Mouse (Mus musculus) adrenal gland, postnatal 14 days (tissue): ENCODE results near the gene S100a16. TPM values are rescaled to one million over a fixed set of nuclear protein-coding genes. Genes with fewer than 3 reads are reported as not detected.

Source experiments
- DNase-seq: peaks from one replicate; pipeline ENCODE4 v3.0.0; 2021; ENCODE audit warnings: mixed read lengths
- total RNA-seq: library from RNA; stranded (reverse); gene quantifications from 2 replicates; pipeline ENCODE4 v1.2.3, GENCODE M21; 2021

The S100a16 gene
- total RNA-seq, 1 experiment from 2014 or later: 63.6 TPM

DNA sequence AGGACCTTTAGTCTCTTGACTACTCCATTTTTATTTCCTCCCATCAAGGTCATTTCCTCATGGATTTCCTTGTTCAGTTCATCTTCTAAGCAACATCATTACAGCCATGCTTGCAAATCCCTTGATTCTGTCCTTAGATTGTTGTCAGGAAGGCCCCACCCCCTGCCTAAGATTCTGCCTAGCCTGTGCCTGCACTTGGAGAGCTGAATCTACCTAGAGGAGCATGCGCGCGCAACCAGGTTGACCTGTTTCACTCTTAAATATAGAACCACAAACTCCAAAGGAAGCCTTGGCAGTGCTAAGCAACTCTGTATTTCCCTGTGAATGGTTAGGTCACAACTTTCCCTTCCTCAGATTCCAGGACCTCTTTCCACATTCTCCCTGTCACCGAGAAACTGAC is 19.3 kb upstream of the S100a16 start:
- DNase-seq: no peak

DNA sequence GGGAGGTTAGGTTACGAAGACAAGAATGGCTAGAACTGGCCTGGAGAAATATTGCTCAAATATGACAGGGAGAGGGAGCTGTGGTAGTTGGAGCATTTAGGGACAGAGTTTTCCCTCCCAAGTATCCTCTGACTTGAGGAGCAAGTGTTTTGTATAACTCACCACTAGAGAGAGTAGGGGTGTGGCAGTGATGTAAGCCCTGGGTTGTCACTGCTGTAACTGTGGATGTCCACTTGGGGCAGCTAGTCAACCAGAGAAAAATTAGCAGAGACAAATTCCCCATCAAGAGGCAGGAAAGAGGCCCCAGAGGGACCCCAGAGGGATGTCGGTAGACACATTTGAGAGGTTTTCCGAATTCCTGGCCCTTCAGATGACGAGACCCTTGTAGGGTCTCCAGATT is 11.6 kb upstream of the S100a16 start:
- peak; percentile 65 for DNase-seq

DNA sequence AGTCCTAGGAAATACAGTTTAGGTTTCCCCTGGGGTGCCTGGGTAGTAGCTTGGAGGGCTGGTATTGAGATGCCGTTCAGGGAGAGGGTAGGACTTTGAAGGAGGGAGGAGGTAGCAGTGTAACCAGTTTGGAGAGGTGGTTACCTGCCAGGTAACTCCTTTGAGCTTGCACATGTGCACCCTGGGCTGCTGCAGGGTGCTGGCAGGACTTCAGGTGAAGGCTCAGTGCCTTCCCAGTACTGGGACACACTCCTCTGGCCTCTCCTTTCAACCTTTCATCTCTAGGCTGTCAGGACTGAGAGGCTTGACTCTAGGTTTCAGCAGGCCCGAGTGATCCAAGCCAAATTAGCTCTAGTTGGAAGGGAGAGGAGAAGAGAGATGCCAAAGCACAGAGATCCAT is 11.0 kb upstream of the S100a16 start:
- no peak for DNase-seq

DNA sequence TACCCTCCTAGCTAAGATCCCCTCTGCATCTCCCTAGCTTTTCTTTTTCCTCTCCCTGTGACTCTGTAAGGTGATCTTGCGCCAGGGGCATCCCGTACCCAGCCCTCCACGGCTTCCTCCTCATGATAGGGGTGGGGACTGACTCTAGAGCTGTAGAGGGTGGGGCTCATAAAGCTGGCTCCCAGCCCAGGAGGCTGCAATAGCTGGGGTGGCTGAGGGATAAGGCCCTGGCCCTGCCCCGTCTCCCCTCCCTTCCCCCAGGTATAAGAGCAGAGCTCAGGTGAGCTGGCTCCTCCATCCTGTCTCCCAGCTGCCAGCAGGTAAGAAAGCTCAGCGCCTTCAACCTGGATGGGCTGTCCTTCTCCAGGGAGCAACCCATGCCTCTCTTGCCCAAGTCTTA is 10.5 kb upstream of the S100a16 start, which contains the start of gene S100a14:
Gene S100a14, plus strand, starts transcription at position 277 of the 400 bp plus-strand sequence.
- DNase-seq: no peak

DNA sequence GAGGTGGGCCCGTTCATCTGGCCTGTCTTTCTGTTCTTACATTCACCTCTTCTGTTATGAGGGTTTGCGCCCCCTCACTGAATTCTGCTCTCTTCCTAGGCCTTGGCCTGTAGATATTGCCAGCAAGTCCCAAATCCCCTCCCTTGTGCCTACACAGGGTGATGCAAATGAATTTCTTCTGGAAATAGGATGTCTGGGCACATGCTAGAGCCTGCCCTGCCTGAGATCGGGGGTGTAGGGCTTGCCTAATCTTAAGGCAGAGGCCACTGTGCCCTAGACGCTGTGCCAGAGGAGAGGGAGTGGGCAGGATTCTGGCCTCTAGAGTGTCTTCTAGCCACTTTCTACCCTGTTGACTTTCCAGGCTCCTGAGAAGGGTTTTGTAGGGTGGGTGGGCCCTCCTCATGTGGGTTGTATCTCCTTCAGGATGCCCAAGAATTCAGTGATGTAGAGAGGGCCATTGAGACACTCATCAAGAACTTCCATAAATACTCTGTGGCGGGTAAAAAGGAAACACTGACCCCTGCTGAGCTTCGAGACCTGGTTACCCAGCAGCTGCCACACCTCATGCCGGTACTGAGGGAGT is 9.7 kb upstream of the S100a16 start:
- DNase-seq: no peak

DNA sequence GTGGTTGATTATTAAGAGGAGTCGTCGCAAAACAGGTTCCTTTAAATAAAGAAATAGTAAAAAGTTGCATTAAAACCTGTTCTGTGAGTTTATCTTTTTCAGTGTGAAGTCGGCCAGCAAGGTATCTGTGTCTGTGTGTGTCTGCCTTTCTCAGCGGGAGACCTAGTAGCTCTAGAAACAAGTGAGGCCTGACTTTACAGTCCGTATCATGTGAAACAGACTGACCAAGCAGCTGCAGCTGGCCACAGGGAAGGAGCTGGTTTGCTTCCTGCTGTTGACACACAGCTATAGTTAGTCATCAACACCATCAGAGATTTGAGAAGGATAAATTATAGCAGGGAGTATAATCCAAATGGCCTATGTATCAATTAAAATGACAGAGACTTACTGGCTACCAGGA is 5.3 kb upstream of the S100a16 start:
- DNase-seq: no peak

DNA sequence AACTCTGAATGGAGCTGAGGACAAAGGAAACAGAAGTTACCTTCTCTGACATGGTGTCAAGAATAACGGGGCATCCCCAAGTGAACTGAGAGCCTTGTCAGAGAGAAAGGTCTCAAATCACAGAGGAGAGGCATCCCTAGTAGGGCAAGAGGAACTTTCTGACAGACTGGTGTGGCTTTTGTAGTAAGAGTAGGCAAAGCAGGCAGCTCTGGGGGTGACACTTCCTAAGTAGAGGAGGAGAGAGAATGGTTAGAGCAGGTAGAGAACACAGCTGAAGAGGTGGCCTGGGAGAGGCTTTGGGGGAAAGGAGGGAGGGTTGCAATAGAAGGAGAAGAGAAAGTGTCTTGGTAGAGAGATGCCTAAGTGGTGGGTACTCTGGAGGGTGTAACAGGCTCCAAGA is 1.6 kb upstream of the S100a16 start:
- DNase-seq: no peak

DNA sequence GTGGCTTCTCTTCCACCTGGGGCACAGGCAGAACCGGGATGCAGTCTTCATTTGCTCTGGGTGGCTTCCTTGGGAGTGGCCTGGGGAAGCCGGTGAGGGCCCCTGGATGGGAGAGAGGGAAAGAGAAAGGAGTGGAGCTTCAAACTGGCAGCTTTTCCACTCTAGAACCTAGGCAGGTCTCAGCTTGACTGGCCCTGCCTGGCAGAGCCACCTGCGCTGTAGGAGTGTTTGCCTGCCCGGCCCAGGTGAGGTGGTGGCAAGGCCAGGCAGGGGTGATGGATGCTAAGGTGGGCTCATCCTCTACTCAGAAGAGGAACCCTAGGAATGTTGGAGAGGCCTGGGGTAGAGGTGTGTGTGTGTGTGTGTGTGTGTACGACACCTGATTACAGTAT is 847 bp downstream of the S100a16 start:
- no peak for DNase-seq

DNA sequence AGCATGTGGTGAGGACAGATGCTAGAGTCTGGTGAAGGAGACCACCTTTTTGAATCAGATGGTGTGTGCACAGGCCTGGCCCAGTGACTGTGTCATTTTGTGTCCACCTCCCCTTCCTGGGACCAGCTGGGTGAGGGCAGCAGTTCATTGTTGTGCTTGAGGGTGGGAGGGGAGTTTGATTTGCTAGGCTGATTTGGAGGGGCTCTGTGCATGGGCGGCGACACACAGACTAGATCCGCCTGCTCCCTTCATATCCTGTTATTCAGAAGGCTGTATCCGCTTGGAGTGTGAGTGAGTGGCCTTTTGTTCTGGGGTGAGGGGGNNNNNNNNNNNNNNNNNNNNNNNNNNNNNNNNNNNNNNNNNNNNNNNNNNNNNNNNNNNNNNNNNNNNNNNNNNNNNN is 3.9 kb downstream of the S100a16 start:
- DNase-seq: peak; percentile 48

DNA sequence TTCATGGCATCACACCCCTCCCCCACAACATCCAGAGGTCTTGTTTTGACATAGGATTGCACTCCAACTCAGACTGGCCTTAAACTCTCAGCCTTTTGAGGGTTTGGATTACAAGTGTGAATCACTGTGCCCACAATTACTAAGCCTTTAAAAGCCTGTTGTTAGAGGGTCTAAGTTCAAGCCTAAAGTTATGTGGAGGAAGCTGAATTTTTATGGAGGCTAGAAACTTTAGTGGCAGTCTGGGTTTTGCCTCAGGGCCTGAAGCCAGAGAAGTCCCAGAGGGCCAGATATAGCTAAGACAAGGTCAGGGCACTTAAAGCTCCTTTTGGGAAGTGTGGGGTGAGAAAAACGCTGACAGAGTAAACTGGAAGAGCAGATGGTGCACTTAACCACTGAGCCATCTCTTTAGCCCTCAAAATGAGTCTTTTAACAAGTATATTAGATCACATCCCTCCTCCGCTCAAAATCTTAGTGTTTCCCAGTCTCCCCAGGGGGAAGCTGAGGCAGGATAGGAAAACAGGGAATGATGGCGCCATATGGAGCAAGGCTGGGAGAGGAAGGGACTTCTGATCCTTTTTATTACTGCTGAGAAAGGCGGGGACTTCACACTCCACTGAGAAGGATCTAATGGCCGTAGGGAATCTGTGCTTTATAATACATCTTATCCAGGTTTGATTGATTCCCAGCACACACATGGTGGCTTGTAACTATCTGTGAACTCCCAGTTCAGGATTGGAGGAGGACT is 12.8 kb downstream of the S100a16 start:
- DNase-seq: peak; percentile 27

DNA sequence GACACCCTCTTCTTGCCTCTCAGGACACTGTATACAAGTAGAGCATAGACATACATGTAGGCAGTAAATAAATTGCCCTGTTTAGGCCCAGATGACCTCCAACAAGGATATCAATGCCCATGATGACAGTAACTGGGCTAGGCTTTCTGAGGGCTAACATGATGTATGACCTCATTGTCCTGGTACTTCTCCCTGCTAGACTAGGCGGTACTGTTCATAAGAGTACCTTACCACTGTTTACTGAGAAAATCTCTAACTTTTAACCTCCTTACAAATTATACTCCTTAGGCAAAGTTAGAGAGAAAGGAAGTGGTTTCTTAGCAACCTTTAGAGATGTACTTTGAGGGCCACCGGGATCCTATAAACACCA is 13.4 kb downstream of the S100a16 start:
- DNase-seq: no peak

DNA sequence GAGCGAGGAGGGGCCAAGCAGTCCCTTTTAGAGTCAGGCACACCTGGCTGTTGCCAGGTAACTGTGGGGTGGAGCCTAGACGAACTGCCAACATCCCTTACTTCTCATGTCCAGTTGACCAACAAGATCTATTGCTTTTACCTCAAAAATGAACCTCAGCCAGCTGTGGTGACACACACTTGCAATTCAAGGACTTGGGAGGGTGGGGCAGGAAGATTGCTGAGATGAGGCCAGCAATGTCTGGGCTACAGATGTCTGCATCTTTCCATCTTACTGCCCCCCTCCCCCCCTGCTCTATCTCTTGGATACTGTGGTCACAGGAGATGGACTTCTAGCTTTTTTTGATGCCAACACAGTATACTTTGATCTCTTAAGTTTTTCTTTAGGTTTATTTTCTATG is 15.2 kb downstream of the S100a16 start:
- no peak for DNase-seq

DNA sequence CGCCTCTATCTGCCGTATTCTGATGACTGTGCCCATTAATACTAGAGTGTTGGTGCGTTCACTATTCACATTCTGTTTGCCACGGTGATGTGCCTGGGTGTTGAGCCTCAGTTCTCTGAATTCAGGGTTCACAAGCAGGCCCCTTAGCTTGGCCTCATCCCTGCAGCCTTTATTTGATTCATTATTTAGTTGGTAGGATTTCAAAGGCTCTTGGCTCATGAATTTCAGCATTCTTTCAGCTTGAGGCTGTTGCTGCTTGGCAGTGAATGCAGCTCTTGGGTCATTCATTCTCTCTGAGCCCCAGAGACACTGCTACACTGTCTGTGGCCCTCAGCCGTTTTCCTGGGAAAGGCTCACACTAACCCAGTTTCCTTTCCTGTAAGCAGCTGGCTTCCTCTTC is 18.9 kb downstream of the S100a16 start:
- peak; percentile 32 for DNase-seq

DNA sequence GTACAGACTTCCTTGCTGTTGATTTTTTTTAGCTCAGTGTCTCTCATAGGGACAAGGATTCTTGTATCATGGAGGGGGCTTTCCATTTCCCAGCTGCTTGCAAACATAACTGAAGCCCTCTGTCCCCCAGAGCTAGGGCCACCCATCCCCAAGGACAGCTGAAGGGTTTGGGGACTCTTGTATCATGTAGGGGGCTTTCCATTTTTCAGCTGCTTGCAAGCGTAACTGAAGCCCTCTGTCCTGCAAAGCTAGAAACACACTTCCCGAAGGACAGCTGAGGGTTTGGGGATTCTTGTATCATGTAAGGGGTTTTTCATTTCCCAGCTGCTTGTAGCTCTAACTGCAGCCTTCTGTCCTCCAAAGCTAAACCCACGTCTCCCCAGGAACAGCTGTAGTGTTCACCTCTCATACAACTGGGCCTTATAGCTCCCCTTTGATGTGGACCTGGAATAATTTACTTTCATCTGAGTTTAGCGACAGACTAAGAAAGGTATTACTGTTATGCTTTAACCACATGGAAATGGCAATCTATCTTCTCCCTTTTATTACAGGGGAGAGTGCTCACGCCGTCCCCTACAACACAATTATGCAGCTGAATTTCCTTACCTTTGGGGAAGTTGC is 23.1 kb downstream of the S100a16 start, which contains the start of gene S100a3:
Gene S100a3, plus strand, starts transcription at position 571 of the 621 bp plus-strand sequence.
- no peak for DNase-seq

DNA sequence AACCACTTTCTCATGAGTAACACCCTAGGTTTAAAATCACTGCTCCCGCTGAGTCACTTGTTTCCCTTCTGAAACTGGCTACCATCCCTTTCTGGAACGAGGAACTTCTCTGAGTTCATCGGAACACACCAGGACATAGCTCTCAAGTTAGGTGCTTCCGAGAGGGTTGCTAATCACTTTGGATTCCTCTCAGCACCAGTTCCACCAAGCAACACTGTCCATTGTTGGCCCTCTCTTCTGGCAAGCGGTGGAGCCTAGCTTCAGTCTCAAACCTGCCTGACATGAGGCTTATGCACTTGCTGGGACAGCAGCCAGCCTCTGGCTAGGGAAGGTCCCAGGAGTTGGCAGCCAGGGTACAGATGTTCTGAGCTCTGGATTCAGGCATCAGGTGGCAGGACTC is 37.6 kb downstream of the S100a16 start:
- DNase-seq: peak; percentile 46

DNA sequence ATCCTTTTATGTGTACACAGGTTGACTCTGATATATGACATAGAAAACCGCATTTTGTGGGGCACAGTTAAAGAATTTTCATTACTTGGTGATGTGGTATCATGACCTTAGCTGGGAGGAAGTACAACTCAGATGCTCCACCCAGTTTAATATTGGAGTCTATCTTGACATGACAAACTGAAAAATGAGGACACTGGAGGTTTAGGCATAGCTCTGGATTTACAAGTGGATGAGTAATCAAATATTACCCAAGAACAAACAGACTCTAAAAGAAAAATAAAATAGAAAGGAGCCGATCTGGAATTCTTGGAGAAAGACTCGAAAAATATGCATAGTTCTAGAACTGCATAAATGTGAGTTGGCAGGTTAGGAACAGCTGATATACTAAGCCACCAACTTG is 38.3 kb downstream of the S100a16 start:
- no peak for DNase-seq

DNA sequence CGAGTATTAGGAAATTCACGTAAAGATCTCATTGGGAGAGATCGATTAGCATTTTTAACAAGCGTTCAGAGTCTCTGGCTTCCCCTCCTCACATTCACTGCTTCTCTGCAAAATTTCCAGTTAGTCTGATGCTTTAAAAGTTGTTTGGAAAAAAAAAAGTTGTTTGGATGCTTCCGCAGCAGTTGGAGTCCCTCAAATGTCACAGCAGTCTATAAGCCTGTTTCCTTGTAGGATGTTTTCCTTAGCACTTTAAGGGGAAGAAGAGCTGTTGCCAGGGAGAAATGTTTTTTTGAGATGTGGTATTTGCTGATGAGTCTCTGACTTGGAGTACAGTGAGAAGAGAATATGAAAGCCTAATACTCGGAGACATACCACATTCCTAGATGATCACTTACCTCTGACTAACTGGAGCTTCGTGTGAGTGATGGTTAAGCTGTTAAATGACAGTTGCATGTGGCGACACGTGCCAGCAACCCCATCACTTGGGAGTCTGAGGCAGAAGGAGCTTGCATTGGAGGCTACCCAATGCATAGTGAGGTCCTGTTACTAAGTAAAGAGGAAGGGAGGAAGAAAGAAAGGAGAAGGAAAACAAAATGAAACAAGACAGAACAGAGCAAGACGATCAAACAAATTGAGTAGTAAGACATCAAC is 39.4 kb downstream of the S100a16 start:
- no peak for DNase-seq

DNA sequence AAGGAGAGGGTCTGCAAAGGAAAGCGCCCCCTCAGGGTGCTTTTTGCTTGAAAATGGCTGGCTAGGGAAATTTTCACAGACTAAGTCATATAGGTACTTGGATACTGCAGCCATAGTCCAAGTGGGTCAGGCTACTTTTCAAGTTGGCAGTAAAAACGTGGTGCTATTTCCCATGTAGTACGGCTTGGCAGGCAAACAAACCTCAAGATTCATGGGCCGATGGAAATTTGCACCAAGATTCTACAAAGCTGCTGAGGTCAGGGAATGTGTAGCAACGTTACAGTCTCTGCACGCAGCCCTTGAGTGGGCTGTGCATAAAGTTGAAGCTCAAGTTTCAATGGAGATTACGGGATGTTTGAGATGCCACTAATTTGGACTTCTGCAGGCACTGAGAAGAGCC is 42.4 kb downstream of the S100a16 start:
- no peak for DNase-seq

DNA sequence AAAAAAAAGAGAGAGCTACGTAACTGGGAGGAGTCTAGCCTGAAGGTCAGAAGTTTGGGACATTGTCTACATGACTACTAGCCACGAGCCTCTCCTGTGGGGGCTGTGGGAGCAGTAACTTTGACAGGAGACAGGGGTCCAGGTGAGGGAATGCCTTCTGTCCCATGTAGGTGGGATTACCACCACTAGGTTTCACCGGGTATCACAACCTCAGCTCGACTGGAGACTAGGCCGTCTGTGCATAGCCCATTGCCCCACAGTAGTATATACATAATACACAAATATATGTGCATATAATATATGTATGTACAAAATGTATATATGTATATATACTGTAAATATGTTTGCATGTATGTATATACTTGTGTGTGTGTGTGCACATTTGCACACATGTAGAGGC is 44.1 kb downstream of the S100a16 start:
- no peak for DNase-seq

DNA sequence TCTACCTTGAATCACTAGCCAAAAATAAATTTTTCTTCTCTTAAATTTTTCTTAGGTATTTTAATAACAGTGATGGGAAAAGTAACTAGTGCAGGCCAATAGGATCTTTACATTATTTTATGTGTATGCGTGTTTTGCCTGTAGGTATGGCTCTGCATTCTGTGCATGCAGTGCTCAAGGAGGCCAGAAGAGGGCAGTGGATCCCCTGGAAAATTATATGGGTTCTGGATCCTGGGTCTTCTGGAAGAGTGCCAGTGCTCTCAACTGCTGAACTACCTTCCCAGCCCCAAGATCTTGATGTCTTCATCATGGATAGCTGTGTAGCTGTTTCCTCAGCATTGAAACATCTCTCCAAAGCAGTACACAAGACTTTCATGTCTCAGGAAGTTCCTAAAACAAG is 45.1 kb downstream of the S100a16 start:
- DNase-seq: no peak

DNA sequence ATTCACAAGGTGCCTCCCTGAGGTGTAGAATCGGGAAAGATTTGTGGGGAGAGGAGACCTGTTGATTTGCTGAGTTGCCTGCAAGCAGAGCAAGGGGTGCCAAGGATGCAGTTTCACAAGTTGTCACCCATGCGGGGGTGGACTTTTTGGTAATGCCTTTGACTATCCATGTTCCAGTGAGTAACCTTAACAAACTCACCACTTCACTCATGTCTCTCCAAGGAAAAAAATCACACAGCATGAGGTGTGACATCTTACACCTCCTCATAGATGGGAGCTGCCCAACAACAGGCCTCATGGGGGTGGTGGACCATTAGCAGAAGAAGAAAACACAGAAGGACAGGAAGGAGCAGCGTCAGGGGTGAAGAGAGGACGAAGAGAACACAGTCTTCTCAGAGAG is 45.5 kb downstream of the S100a16 start:
- no peak for DNase-seq

DNA sequence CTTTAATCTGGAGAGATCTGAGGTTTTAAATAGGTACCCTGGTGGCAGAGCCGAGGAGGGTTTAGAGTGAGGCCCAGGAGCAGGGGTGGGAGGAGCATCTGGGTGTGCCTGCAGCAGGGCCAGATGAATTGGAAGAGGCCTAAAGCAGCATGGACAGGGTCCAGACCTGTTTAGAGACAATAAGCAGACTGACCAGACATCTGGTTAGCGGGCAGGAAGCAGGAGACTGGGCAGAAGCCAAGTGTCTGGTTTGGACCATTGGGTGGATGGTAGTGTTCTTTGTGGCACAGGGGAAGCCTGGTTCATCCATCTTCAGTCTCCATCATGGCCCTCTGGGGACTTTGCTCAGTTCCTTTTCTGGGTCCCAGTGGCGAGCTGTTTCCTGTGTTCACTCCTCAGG is 46.8 kb downstream of the S100a16 start:
- peak; percentile 66 for DNase-seq

DNA sequence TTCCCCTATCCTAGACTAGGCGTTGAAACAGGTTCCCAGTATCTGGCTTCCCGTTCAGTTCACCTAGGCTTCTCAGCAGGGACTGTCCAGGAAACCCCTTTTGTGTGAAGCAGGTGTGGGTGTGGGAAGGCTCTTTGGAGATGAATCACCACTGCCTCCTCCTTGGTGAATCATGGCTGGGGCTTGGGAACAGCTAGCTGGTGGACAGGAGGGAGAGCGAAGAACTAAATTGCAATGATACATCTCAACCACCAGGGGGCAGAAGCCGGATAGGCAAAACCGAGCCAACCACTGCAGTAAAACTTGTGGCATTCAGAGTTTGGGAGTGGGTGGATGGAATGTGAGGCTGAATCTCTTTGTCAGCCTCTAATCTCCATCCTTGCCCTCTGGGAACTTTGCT is 48.5 kb downstream of the S100a16 start:
- DNase-seq: peak; percentile 84
